Mouse (Mus musculus) central nervous system, embryonic 18 days (tissue): Measurements from ENCODE around the gene Ufd1. TPM values are rescaled to one million over a fixed set of nuclear protein-coding genes. Genes with fewer than 3 reads are reported as not detected.

Experiments
- polyA plus RNA-seq: library from polyadenylated mRNA; depleted of rRNA; stranded (reverse); fragments of >200 nt; gene quantifications from 2 replicates; pipeline ENCODE4 v1.2.3, GENCODE M21; 2012; rRNA removed

Gene Ufd1
- 72.1 and 74.8 TPM in 2 replicates for polyA plus RNA-seq

GRCm38 (mm10) chr16:18811468-18812384 is at the start of gene Ufd1, which contains the start of gene Cdc45:
Gene Ufd1, plus strand, starts transcription at chr16:18811779.
Gene Cdc45, minus strand, starts transcription at chr16:18811987.

DNA sequence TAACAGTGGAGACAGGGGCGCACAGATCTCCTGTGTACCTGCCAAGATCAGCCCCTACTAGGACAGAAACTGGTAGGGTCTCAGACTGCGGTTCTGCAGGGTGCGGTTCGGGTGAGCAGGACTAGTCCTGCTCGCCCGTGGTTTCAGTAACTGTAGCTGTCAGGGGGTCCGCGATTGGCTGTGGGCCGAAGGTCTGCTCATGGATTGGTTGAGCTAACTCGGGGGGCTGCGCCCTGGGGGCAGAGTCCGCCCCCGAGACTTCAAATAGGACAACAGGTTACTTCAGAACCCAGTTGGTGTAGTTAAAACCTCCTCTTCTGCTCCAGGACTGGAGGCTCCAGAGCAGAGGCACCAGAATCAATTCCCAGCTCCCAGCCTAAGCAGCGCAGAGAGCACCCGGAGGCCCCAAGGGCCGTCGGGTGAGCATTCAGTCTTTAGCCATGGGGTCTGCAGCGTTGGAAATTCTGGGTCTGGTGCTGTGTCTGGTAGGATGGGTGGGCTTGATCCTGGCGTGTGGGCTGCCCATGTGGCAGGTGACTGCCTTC is 35.0 kb upstream of the Ufd1 start, which contains the start of gene Cldn5:
Cldn5 (plus strand) TSS at position 292 of the 545 bp plus-strand sequence.

DNA sequence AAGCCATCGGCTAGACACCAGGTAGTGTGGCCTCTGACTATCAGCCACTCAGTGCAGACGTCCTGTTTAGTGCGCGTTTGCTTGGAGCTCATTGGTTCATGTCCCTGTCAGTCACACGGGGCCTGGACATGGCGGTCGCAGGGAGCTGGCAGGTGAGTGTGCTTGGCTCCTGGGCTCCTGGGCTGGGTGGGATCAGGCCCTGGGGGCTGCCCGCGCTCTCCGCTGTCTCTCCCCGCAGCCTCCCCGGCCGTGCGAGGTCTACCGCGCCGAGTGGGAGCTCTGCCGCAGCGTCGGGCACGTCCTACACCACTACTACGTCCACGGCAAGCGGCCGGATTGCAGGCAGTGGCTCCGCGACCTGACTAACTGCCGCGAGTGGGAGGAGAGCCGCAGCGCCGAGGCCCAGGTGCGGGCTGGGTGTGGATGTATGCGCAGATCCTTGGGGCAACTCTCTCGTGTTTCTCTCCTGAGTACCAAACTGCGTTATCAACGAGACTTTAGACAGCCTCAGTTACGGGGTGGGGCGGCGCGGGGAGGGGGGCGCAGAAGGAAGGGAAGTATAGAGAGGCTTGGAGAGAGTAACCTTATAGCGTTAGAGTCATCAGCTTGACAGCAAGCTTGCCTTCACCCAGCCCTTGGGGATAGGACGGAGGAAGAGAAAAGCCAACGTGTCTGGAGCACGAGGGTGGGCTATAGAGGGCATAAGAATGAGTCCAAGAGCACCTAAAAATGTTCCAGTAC is 25.1 kb downstream of the Ufd1 start, which contains the start of the genes 2510002D24Rik and Gm28539:
2510002D24Rik (plus strand) TSS at position 111 of the 741 bp plus-strand sequence.
Gm28539 (plus strand) TSS at position 117 of the 741 bp plus-strand sequence.

GRCm38 (mm10) chr16:18876442-18877308 is 65.1 kb downstream of the Ufd1 start, which contains the start of the genes Mrpl40 and Hira:
Gene Mrpl40, minus strand, starts transcription at chr16:18876862.
Gene Hira, plus strand, starts transcription at chr16:18877037.

Other genes starting within 250 kb of the Ufd1 start
- gene Tbx1, start 221.1 kb upstream of the Ufd1 start, polyA plus RNA-seq: 0.76 and 0.82 TPM in 2 replicates
- 12.9 and 13.7 TPM in 2 replicates for gene Gp1bb, start 189.4 kb upstream of the Ufd1 start, polyA plus RNA-seq
- gene Gm49601, start 185.4 kb upstream of the Ufd1 start, polyA plus RNA-seq: 109 and 129 TPM in 2 replicates
- gene Sept5, start 181.8 kb upstream of the Ufd1 start, polyA plus RNA-seq: 365 and 427 TPM in 2 replicates
- gene Cldn5, start 34.9 kb upstream of the Ufd1 start, polyA plus RNA-seq: 133 and 134 TPM in 2 replicates
- gene Cdc45, start 208 bp downstream of the Ufd1 start, polyA plus RNA-seq: 10.9 and 11.5 TPM in 2 replicates
- gene 2510002D24Rik, start 24.8 kb downstream of the Ufd1 start, polyA plus RNA-seq: 39.7 and 43.1 TPM in 2 replicates
- 0.69 TPM in 1 of 2 replicates, not detected in the other for gene Gm28539, start 24.8 kb downstream of the Ufd1 start, polyA plus RNA-seq
- gene Mrpl40, start 65.1 kb downstream of the Ufd1 start, polyA plus RNA-seq: 19.1 and 22.5 TPM in 2 replicates
- gene Hira, start 65.3 kb downstream of the Ufd1 start, polyA plus RNA-seq: 98.8 and 110 TPM in 2 replicates